Mouse (Mus musculus): ENCODE measurements around the gene Dyrk3. TPM values are rescaled to one million over a fixed set of nuclear protein-coding genes. Genes with fewer than 3 reads are reported as not detected.

Dyrk3 gene
- polyA plus RNA-seq, 1 experiment from 2014 or later: 0.80 TPM

GRCm38 (mm10) chr1:131118530-131118929 is 19.6 kb downstream of the Dyrk3 start:
- Histone ChIP-seq H3K27ac (ENCODE audit: low read depth, low read length) (no peak overlapping the region), H3K4me3 (ENCODE audit: low read depth, low read length) (no peak overlapping the region), H3K4me1 (replicated peaks; ENCODE audit: control insufficient read depth, insufficient read depth, low read length) (no peaks in the 10 kb centered on the region), H3K27me3 (replicated peaks; ENCODE audit: control insufficient read depth, insufficient read depth, low read length) (no peaks in the 10 kb centered on the region), H3K4me2 (replicated peaks; ENCODE audit: low read depth) (no peak overlapping the region), H3K9ac (ENCODE audit: low read depth, low read length) (no peak overlapping the region), H3K36me3 (ENCODE audit: control insufficient read depth, insufficient read depth) (no peaks in the 10 kb centered on the region), H3K9me3 (ENCODE audit: control insufficient read depth) (no peaks in the 10 kb centered on the region)
- TF ChIP-seq CTCF (IDR thresholded peaks at IDR 0.05; ENCODE audit: low read depth): no peak
- WGBS: 59% methylated on average over 10 of the region's 10 CpGs
- ATAC-seq: no peak

- TF ChIP-seq CTCF (IDR thresholded peaks at IDR 0.05; ENCODE audit: low read depth): no peak
- Histone ChIP-seq H3K9me3 (ENCODE audit: control insufficient read depth) (no peaks in the 10 kb centered on the region), H3K4me2 (replicated peaks; ENCODE audit: low read depth) (no peak overlapping the region), H3K27me3 (replicated peaks; ENCODE audit: control insufficient read depth, insufficient read depth, low read length) (no peaks in the 10 kb centered on the region), H3K9ac (ENCODE audit: low read depth, low read length) (no peak overlapping the region), H3K4me1 (replicated peaks; ENCODE audit: control insufficient read depth, insufficient read depth, low read length) (no peaks in the 10 kb centered on the region), H3K4me3 (ENCODE audit: low read depth, low read length) (no peak overlapping the region), H3K36me3 (ENCODE audit: control insufficient read depth, insufficient read depth) (no peaks in the 10 kb centered on the region), H3K27ac (ENCODE audit: low read depth, low read length) (no peak overlapping the region)
- 72% methylated on average over 13 of the region's 13 CpGs for WGBS
- no peak for ATAC-seq
These were observed 21.6 kb downstream of the Dyrk3 start for GRCm38 (mm10) chr1:131116430-131117011.

GRCm38 (mm10) chr1:131115932-131116331 is 22.2 kb downstream of the Dyrk3 start:
- 11% methylated on average over 6 of the region's 6 CpGs for WGBS
- no peaks in the 10 kb centered on the region for H3K9me3 ChIP-seq (ENCODE audit: control insufficient read depth)
- ATAC-seq: peak; percentile 58; the same call in 1 of the 2 replicates
- H3K4me2 ChIP-seq (replicated peaks; ENCODE audit: low read depth): no peak overlapping the region
- TF ChIP-seq CTCF (IDR thresholded peaks at IDR 0.05; ENCODE audit: low read depth): peak; percentile 86
- H3K4me3 ChIP-seq (ENCODE audit: low read depth, low read length): no peak overlapping the region
- H3K36me3 ChIP-seq (ENCODE audit: control insufficient read depth, insufficient read depth): no peaks in the 10 kb centered on the region
- no peak overlapping the region for H3K9ac ChIP-seq (ENCODE audit: low read depth, low read length)
- H3K27me3 ChIP-seq (replicated peaks; ENCODE audit: control insufficient read depth, insufficient read depth, low read length): no peaks in the 10 kb centered on the region
- H3K27ac ChIP-seq (ENCODE audit: low read depth, low read length): no peak overlapping the region
- no peaks in the 10 kb centered on the region for H3K4me1 ChIP-seq (replicated peaks; ENCODE audit: control insufficient read depth, insufficient read depth, low read length)

- WGBS: 21% methylated on average over 6 of the region's 6 CpGs
- no peaks in the 10 kb centered on the region for H3K9me3 ChIP-seq (ENCODE audit: control insufficient read depth)
- peak overlapping the region; percentile 7; the same call in 1 of the 2 replicates for H3K4me2 ChIP-seq (replicated peaks; ENCODE audit: low read depth)
- no peak overlapping the region for H3K9ac ChIP-seq (ENCODE audit: low read depth, low read length)
- H3K27me3 ChIP-seq (replicated peaks; ENCODE audit: control insufficient read depth, insufficient read depth, low read length): no peaks in the 10 kb centered on the region
- 0 out of 2 replicates have a peak, but pooled peaks cover 6% of the 10 kb centered on the region for H3K4me1 ChIP-seq (replicated peaks; ENCODE audit: control insufficient read depth, insufficient read depth, low read length)
- peak; percentile 51; the same call in 1 of the 2 replicates for ATAC-seq
- no peak overlapping the region for H3K27ac ChIP-seq (ENCODE audit: low read depth, low read length)
- H3K36me3 ChIP-seq (ENCODE audit: control insufficient read depth, insufficient read depth): no peaks in the 10 kb centered on the region
- H3K4me3 ChIP-seq (ENCODE audit: low read depth, low read length): no peak overlapping the region
- peak; percentile 73 for TF ChIP-seq CTCF (IDR thresholded peaks at IDR 0.05; ENCODE audit: low read depth)
These were observed 25.6 kb downstream of the Dyrk3 start for GRCm38 (mm10) chr1:131112576-131112975.

GRCm38 (mm10) chr1:131110525-131111106 is 27.5 kb downstream of the Dyrk3 start:
- no peaks in the 10 kb centered on the region for H3K27me3 ChIP-seq (replicated peaks; ENCODE audit: control insufficient read depth, insufficient read depth, low read length)
- no peak overlapping the region for H3K27ac ChIP-seq (ENCODE audit: low read depth, low read length)
- H3K4me2 ChIP-seq (replicated peaks; ENCODE audit: low read depth): no peak overlapping the region
- no peaks in the 10 kb centered on the region for H3K36me3 ChIP-seq (ENCODE audit: control insufficient read depth, insufficient read depth)
- no peak for ATAC-seq
- H3K9ac ChIP-seq (ENCODE audit: low read depth, low read length): no peak overlapping the region
- no peak overlapping the region for H3K4me3 ChIP-seq (ENCODE audit: low read depth, low read length)
- H3K9me3 ChIP-seq (ENCODE audit: control insufficient read depth): no peaks in the 10 kb centered on the region
- H3K4me1 ChIP-seq (replicated peaks; ENCODE audit: control insufficient read depth, insufficient read depth, low read length): 0 out of 2 replicates have a peak, but pooled peaks cover 6% of the 10 kb centered on the region
- no peak for TF ChIP-seq CTCF (IDR thresholded peaks at IDR 0.05; ENCODE audit: low read depth)
- WGBS: 74% methylated on average over 12 of the region's 12 CpGs

GRCm38 (mm10) chr1:131107575-131108308 is 30.4 kb downstream of the Dyrk3 start:
- 0 out of 2 replicates have a peak, but pooled peaks cover 6% of the 10 kb centered on the region for H3K4me1 ChIP-seq (replicated peaks; ENCODE audit: control insufficient read depth, insufficient read depth, low read length)
- H3K36me3 ChIP-seq (ENCODE audit: control insufficient read depth, insufficient read depth): no peaks in the 10 kb centered on the region
- peak overlapping the region; percentile 16; the same call in 1 of the 2 replicates for H3K27ac ChIP-seq (ENCODE audit: low read depth, low read length)
- H3K9ac ChIP-seq (ENCODE audit: low read depth, low read length): no peak overlapping the region
- WGBS: 19% methylated on average over 10 of the region's 10 CpGs
- no peak for TF ChIP-seq CTCF (IDR thresholded peaks at IDR 0.05; ENCODE audit: low read depth)
- H3K4me2 ChIP-seq (replicated peaks; ENCODE audit: low read depth): no peak overlapping the region
- no peaks in the 10 kb centered on the region for H3K27me3 ChIP-seq (replicated peaks; ENCODE audit: control insufficient read depth, insufficient read depth, low read length)
- no peak overlapping the region for H3K4me3 ChIP-seq (ENCODE audit: low read depth, low read length)
- no peaks in the 10 kb centered on the region for H3K9me3 ChIP-seq (ENCODE audit: control insufficient read depth)
- peak; percentile 78 for ATAC-seq

Measured in intestine, postnatal 0 days (tissue).